Mouse (Mus musculus) liver (tissue): ENCODE results near the gene Tacc2.
A peak's percentile ranks its signal among the peaks of the same experiment; 100 is the strongest.

ENCODE experiments used
- DNase-seq: peaks from one replicate; pipeline ENCODE4 v3.0.0-alpha.2; 2020; ENCODE audit warnings: mixed read lengths

Tacc2 gene

GRCm38 (mm10) chr7:130621953-130622352 is 44.7 kb downstream of the Tacc2 start:
- DNase-seq, result no peak

GRCm38 (mm10) chr7:130622359-130622758 is 45.1 kb downstream of the Tacc2 start:
- DNase-seq, result no peak

DNA sequence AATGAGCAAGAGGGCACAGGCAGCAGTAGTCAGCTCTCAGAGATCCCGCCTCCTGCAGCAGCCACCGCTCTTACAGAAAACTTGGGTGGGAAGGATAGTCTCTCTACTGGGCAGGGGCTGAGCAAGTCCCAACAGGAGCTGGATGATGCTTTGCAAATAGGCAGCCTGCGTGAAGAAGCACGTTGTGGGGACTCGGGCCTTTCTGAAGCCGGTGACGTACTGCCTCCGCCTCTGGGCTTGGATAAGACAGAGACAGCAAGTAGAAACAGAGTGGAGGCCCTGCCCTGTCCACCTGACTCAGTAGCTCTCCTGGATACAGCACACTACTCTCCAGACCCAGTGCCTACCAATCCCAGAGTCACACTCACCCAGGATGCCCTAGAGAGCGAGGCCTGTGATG is 47.1 kb downstream of the Tacc2 start:
- no peak for DNase-seq

- DNase-seq, result no peak
Measured at GRCm38 (mm10) chr7:130625361-130625760, 48.1 kb downstream of the Tacc2 start.

DNA sequence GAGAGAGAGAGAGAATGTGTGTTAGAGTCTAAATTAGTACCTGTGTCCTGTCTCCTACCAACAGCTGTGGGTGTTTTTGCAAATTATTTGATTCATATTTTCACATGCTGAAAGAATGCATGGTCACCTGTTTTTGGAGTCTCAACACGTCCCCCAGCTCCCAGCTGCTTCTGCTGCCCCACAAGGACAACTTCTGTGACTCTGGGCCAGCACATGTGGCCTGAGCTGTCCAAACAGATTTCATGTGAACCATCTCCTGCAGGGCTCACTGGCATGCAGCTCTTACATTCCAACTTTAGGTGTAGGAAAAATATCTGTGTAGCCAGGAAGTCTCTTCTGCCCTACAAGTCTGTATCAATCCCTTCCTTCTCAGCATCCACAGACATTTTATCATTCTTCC is 51.4 kb downstream of the Tacc2 start:
- no peak for DNase-seq

DNA sequence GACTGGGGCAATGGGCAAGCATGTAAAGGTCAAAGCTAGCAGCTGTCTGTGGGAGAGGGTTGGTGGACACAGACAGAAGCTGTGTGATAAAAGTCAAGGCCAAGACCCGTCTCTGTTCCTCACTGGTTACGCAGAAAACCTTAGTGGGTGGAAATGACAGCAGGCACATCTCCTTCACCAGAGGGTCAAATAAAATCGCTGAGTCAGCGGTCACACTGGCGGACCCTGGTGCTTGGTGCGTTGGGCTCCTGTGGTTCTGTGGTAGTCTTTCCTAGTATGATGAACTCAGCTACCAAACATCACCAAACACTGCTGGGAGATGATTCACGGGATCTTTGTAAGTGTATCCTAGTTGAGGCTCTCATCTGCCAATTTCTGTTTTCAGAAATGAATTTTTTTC is 52.8 kb downstream of the Tacc2 start:
- DNase-seq, result no peak

- DNase-seq, result no peak
Measured at GRCm38 (mm10) chr7:130630956-130631355, 53.7 kb downstream of the Tacc2 start.

DNA sequence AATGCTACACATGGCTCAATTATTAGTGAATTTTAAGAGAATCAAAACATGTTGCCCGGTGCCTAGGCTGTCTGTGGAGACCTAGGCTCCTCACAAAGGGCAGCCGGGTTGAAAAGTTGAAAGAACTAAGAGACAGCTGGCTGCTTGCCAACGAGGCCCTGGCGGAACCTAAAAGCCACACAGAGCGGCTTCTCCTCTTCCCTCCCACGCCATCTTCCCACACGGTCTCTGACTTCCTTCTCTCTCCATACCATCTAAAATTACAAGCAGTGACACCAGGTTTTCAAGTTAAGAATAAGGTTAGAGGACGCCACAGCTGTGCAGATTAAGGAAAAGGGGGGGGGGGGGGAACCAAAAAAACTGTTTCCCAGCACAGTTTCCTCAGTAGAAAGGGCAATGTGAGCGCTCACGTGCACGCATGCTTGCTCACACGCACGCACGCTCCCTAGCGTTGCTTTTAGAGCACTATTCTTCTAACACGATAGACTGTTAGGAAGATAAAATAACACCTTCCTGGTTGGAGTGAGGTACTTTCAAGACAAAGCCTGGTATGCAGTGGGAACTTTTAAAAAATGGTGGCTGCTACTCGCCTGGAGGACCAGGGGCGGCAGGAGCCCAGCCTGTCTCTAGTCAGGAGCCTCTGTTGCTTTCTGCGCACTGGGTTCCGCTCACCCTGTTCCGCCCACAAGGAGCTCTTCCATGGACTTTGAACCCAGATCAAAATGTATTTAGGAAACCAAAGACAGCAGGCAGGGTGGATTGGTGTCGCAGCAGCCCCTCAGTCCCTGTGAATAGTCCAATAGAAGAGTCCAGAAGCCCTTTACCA is 54.5 kb downstream of the Tacc2 start:
- peak; percentile 44 for DNase-seq

- no peak for DNase-seq
Measured at GRCm38 (mm10) chr7:130632379-130632732, 55.1 kb downstream of the Tacc2 start.

- DNase-seq, result no peak
Measured at GRCm38 (mm10) chr7:130634259-130634871, 57.1 kb downstream of the Tacc2 start.

DNA sequence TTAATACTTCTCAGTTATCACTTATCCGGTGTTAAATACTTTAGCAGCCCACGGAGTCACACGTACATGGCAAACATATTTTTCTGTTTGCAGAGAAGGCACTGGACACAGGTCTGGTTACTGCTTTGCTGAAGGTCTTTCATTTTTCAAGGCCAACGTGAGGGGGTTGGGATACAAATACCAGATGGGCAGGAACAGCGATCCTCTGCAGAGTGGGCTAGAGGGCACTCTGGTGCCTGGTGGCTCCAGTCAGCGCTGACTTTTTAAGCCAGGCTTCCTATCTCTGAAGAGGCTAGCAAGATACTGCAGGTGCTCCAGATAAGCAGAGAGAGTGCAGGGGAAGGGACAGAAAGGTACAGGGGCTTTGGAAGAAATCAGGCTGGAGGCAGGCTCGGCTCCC is 58.0 kb downstream of the Tacc2 start:
- no peak for DNase-seq

- DNase-seq, result no peak
Measured at GRCm38 (mm10) chr7:130636274-130636673, 59.0 kb downstream of the Tacc2 start.

GRCm38 (mm10) chr7:130636902-130637301 is 59.7 kb downstream of the Tacc2 start:
- no peak for DNase-seq

- DNase-seq, result no peak
Measured at GRCm38 (mm10) chr7:130637811-130638210, 60.6 kb downstream of the Tacc2 start.

DNA sequence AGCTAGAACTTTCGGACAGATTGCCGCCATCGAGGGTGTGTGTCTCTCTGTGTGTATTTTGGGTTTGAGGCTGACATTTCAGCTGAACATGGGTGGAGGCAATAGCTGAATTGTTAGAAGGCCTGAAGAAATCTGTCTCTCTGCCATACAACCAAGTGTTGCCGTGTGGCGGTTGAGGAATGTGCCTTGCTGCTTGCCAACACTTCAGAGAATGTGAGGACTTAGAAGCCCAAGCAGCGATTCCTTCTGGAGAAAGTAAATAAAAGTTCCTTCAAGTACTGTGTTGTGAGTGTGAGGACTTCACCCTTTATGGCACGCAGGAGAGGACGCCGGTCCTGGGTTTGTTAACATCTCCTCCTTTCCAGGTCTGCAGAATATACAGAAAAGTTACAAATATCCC is 63.4 kb downstream of the Tacc2 start:
- no peak for DNase-seq

- DNase-seq, result peak; percentile 34
Measured at GRCm38 (mm10) chr7:130645332-130645993, 68.2 kb downstream of the Tacc2 start.

DNA sequence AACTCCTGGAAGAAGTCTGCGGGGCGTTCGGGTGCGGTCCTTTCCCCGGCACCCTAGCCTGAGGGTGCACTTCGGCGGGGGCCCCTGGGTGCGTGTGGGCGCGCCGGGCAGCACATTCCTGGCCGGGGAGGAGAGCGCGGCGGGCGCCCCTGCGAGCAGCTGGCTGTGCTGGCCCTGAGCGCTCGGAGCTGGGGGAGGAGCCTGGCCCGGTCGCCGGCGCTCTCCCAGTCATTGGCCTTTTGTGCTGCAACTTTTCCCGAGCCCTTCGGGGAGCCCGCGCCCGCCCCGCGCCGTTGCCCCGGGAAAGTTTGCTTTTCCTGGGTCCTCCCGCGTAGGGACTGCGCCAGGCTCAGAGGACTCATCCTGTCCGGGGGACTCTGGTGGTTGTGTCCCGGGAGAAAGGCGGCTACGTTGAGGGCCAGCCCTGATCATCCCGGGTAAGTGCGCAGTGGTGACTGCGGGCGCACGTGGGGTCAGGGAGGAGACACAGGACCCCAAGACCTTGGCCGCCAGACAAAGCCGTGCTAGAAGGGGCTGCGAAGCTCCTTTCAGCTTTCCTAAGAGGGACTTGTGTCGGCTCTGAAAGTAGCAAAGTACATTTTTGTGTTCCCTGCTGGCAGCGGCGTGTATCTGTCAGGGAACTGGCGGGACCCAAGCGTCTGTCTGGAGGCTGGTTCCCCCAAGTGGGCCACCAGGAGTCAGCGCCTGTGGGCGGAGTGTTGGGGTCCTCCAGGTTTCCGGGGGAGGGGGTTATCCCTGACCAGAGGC is 68.9 kb downstream of the Tacc2 start:
- peak; percentile 68 for DNase-seq

- DNase-seq, result peak; percentile 67
Measured at GRCm38 (mm10) chr7:130646762-130647139, 69.5 kb downstream of the Tacc2 start.

- DNase-seq, result no peak
Measured at GRCm38 (mm10) chr7:130648061-130648460, 70.8 kb downstream of the Tacc2 start.

DNA sequence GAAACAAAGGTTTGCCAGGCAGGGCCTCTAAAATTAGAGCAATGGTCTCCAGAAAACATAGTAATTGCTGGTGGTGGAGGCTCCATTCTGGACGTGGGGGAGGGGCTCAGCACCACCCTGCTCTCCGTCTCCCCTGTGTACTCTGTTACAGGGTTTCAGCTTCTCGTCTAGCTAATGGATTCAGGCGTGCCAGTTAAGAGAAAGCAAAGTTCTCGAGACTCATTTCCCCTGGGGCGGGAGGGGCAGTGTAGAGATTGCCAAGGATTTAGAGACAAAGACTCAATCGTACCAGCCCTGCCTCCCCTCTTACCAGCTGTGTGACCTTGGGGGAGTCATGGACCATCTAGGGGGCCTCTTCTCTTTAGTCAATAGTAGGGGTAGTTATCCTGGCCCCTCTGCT is 72.0 kb downstream of the Tacc2 start:
- DNase-seq, result no peak

GRCm38 (mm10) chr7:130650621-130651020 is 73.4 kb downstream of the Tacc2 start:
- DNase-seq, result no peak

- DNase-seq, result no peak
Measured at GRCm38 (mm10) chr7:130653036-130653555, 75.9 kb downstream of the Tacc2 start.

DNA sequence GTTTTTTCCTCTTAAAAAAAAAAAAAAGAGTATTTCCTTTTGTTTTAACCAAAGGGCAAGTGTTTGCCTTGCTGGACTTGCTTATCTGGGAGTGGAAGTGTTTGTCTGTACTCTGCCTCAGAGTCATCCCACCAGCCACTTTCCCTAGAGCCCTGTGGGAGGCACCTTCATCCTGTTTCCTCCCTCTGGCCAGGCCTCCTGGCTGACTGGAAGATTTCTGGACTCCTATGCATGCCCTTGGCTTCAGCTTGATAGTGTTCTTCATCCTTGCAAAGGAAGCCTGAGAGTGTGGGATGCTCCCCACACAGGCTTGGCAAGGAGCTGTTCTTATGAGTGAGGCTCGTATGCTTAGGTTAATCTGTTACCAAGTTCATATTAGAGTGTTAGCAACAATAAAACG is 77.3 kb downstream of the Tacc2 start:
- DNase-seq, result peak; percentile 21
